Mouse (Mus musculus): ENCODE measurements at regions not wholly inside any gene's neighbourhood (a gene's known extent, or its start where the extent isn't known, plus 50 kb on each side); places are given as distances from the start of the nearest gene placed in this dataset.

GRCm38 (mm10) chr11:117538732-117539131 lies 54.6 kb downstream of the Gm11733 start:
- no peak for ATAC-seq (replicated peaks; ENCODE audit: low read depth, poor library complexity, severe bottlenecking)

- ATAC-seq (replicated peaks; ENCODE audit: low read depth, poor library complexity, severe bottlenecking), result no peak
Measured at GRCm38 (mm10) chr11:117540609-117541008, 56.4 kb downstream of the Gm11733 start.

GRCm38 (mm10) chr11:117541205-117541884 lies 57.2 kb downstream of the Gm11733 start:
- no peak for ATAC-seq (replicated peaks; ENCODE audit: low read depth, poor library complexity, severe bottlenecking)

DNA sequence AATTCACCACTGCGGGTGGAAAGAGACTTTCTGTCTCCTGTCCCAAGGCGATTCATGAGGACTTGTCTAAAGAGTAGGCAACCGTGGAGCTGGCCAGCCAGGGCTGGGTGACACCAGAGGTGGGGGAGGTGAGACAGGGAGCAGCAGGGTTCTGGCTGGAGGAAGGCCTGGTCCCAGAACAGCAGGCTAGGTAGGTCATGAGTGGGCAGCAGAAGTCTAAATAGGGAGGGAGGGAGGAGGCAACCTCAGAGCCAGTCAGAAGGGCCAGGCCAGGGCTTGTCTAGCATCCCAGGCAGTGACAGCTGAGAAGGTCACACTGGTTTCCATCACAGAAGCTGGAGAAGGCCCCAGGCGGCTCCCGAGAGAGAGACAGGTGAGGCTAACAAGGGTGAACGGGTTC lies 59.0 kb downstream of the Gm11733 start:
- ATAC-seq (replicated peaks; ENCODE audit: low read depth, poor library complexity, severe bottlenecking), result no peak

GRCm38 (mm10) chr11:117544507-117544906 lies 60.3 kb downstream of the Gm11733 start:
- no peak for ATAC-seq (replicated peaks; ENCODE audit: low read depth, poor library complexity, severe bottlenecking)

- ATAC-seq (replicated peaks; ENCODE audit: low read depth, poor library complexity, severe bottlenecking), result no peak
Measured at GRCm38 (mm10) chr11:117544926-117545325, 60.8 kb downstream of the Gm11733 start.

- no peak for ATAC-seq (replicated peaks; ENCODE audit: low read depth, poor library complexity, severe bottlenecking)
Measured at GRCm38 (mm10) chr11:117551926-117552325, 67.8 kb downstream of the Gm11733 start.

- no peak for ATAC-seq (replicated peaks; ENCODE audit: low read depth, poor library complexity, severe bottlenecking)
Measured at GRCm38 (mm10) chr11:117552430-117552969, 68.3 kb downstream of the Gm11733 start.

GRCm38 (mm10) chr11:117554111-117554510 lies 69.9 kb downstream of the Gm11733 start:
- ATAC-seq (replicated peaks; ENCODE audit: low read depth, poor library complexity, severe bottlenecking), result no peak

- no peak for ATAC-seq (replicated peaks; ENCODE audit: low read depth, poor library complexity, severe bottlenecking)
Measured at GRCm38 (mm10) chr11:117557474-117558381, 73.6 kb downstream of the Gm11733 start.

DNA sequence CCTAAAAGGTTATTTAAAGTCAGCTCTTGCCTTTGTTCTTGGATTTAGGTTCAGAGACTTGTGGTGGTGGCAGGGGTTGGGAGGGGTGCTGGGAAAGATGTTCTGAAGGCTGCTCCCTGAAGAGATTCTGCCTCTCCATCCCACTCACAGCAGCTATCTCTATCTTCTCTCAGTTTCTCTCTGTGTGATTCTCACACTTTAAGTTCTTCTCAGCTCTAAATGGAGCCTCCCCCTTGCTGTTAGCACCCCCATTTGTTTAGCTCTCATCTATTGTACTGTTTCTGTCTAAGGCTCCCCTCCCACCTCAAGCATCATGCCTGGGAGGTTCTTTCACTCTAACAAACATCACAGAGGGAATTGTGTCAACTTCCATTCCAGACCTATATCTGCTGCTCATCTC lies 75.7 kb downstream of the Gm11733 start:
- ATAC-seq (replicated peaks; ENCODE audit: low read depth, poor library complexity, severe bottlenecking), result no peak

GRCm38 (mm10) chr11:117567961-117568605 lies 83.9 kb downstream of the Gm11733 start:
- ATAC-seq (replicated peaks; ENCODE audit: low read depth, poor library complexity, severe bottlenecking), result no peak

- ATAC-seq (replicated peaks; ENCODE audit: low read depth, poor library complexity, severe bottlenecking), result no peak
Measured at GRCm38 (mm10) chr11:117568606-117568991, 84.4 kb downstream of the Gm11733 start.

DNA sequence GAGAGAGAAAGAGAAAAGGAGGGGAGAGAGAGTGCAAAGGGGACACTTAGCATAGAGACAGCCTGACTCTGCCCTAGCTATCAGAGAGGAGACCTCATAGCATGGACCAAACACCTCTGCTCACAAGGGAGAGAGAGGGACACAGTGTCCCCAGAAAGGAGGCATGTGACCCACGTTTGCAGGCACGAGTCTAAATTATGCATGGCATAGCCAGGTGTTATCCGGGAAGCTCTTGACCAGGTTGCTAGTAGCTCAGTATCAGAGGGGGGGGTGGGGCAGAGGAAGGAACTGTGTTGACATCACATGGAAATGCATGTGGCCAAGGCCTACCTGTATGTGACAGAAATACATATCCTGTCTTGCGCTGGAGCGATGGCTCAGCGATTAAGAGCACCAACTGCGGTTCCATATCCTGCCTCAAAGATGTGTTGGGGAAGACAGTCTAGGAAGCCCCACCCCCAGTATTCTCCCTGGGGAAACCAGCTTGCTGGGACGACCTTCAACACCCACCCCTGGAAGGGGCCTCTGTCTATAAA lies 84.5 kb upstream of the Tnrc6c start:
- no peak for ATAC-seq (replicated peaks; ENCODE audit: low read depth, poor library complexity, severe bottlenecking)

GRCm38 (mm10) chr11:117571858-117572257 lies 82.2 kb upstream of the Tnrc6c start:
- ATAC-seq (replicated peaks; ENCODE audit: low read depth, poor library complexity, severe bottlenecking), result no peak

- no peak for ATAC-seq (replicated peaks; ENCODE audit: low read depth, poor library complexity, severe bottlenecking)
Measured at GRCm38 (mm10) chr11:117574721-117575120, 79.4 kb upstream of the Tnrc6c start.

GRCm38 (mm10) chr11:117579121-117579520 lies 75.0 kb upstream of the Tnrc6c start:
- no peak for ATAC-seq (replicated peaks; ENCODE audit: low read depth, poor library complexity, severe bottlenecking)

- no peak for ATAC-seq (replicated peaks; ENCODE audit: low read depth, poor library complexity, severe bottlenecking)
Measured at GRCm38 (mm10) chr11:117579720-117580119, 74.4 kb upstream of the Tnrc6c start.

- ATAC-seq (replicated peaks; ENCODE audit: low read depth, poor library complexity, severe bottlenecking), result no peak
Measured at GRCm38 (mm10) chr11:117583478-117583877, 70.6 kb upstream of the Tnrc6c start.

GRCm38 (mm10) chr11:117585556-117585955 lies 68.5 kb upstream of the Tnrc6c start:
- ATAC-seq (replicated peaks; ENCODE audit: low read depth, poor library complexity, severe bottlenecking), result no peak
